Mouse (Mus musculus) cerebellum, adult (tissue): Measurements from ENCODE around the gene Nynrin.

Experiments used
- ATAC-seq: cut with Nextera tagmentation; 2 replicates; pipeline ENCODE4 v1.9.2; 2017; ENCODE audit warnings: mild to moderate bottlenecking, moderate library complexity, mixed read lengths; ENCODE audit not compliant: insufficient number of reproducible peaks, low FRiP score, low TSS enrichment

Nynrin gene

GRCm38 (mm10) chr14:55838740-55839139, 15.1 kb upstream of the Nynrin start:
- ATAC-seq, result no peak

- no peak for ATAC-seq
Observed at GRCm38 (mm10) chr14:55840853-55841366, 12.9 kb upstream of the Nynrin start.

- no peak for ATAC-seq
Observed at GRCm38 (mm10) chr14:55842794-55843193, 11.0 kb upstream of the Nynrin start.

GRCm38 (mm10) chr14:55845506-55846294, 8.1 kb upstream of the Nynrin start:
- no peak for ATAC-seq

GRCm38 (mm10) chr14:55850885-55851284, 2.9 kb upstream of the Nynrin start:
- ATAC-seq, result no peak

- ATAC-seq, result no peak
Observed at GRCm38 (mm10) chr14:55852646-55853551, 911 bp upstream of the Nynrin start.

GRCm38 (mm10) chr14:55854406-55855100, 743 bp downstream of the Nynrin start:
- no peak for ATAC-seq

- no peak for ATAC-seq
Observed at GRCm38 (mm10) chr14:55855101-55855561, 1.3 kb downstream of the Nynrin start.

- ATAC-seq, result no peak
Observed at GRCm38 (mm10) chr14:55857588-55857987, 3.8 kb downstream of the Nynrin start.

- no peak for ATAC-seq
Observed at GRCm38 (mm10) chr14:55862186-55862585, 8.4 kb downstream of the Nynrin start.

GRCm38 (mm10) chr14:55862970-55863369, 9.2 kb downstream of the Nynrin start:
- ATAC-seq, result no peak

- ATAC-seq, result peak; percentile 39; the same call in 1 of the 2 replicates
Observed at GRCm38 (mm10) chr14:55863773-55864172, 10.0 kb downstream of the Nynrin start.

- ATAC-seq, result no peak
Observed at GRCm38 (mm10) chr14:55866962-55867361, 13.2 kb downstream of the Nynrin start.

- ATAC-seq, result no peak
Observed at GRCm38 (mm10) chr14:55868230-55869026, 14.6 kb downstream of the Nynrin start.

GRCm38 (mm10) chr14:55869538-55869937, 15.7 kb downstream of the Nynrin start:
- ATAC-seq, result no peak

GRCm38 (mm10) chr14:55872039-55872438, 18.2 kb downstream of the Nynrin start:
- ATAC-seq, result no peak

GRCm38 (mm10) chr14:55872551-55872950, 18.7 kb downstream of the Nynrin start:
- no peak for ATAC-seq

GRCm38 (mm10) chr14:55873242-55873713, 19.5 kb downstream of the Nynrin start:
- no peak for ATAC-seq
